Mouse (Mus musculus): Measurements from ENCODE around the gene Mvb12b. TPM values are rescaled to one million over a fixed set of nuclear protein-coding genes. Genes with fewer than 3 reads are reported as not detected.

Gene Mvb12b
- polyA plus RNA-seq, 1 experiment from 2014 or later = 55.6 TPM

DNA sequence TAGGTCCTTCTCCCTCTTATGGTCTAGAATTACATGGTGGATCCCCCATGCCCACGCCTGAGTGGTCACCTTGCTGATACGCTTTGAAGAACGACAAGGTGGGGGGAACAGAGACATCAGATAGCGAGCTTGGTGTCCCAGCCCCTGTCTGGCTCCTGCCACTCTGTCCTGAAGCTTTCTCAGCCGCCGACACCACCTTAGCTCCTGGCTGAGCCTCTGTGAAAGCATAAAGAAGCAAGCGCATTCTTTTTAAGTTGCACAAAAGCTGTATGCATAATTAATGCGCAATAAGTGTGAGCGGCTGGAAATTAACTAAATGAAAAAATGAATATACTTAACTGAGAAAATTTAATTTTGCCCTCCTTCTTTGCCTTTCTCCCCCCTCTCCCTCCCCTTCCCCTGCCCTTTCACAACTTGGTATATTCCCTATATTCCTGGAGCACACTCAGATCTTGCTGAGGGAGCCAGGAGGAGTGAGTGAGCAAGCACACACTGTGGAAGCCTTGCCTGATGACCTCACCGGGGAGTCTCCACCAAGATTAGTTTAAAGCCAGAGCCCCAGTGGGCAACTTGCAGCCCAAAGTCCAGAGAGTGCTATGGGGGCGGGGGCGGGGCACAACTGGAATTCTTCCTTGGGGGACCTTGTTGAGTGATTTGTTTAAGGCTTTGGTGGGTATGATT, 174.0 kb downstream of the Mvb12b start:
- peaks cover 42% of the 10 kb centered on the region for H3K27me3 ChIP-seq

DNA sequence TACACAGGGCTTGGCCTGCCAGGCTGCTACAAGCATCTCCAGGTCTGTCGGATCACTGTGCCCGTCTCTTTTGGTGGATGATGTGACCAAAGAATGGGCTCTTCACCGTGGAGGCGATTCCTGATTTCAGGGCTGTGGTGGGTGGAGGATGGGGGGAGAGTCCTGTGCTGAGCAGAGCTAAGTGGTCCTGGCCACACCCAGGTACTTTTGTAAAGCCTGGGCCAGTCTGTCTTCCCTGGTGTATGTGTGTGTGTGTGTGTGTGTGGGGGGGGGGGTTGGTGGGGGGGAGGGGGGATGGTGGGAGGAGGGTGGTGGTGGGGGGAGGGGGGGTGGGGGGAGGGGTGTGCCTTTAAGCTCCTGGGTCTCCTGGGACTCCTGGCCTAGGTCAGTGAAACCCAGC, 174.9 kb downstream of the Mvb12b start:
- H3K36me3 ChIP-seq = no peaks in the 10 kb centered on the region
- no peak overlapping the region for H3K4me3 ChIP-seq

More for the DNA sequence above, 174.0 kb downstream of the Mvb12b start:
- Histone ChIP-seq H3K9me3 (no peaks in the 10 kb centered on the region), H3K27ac (replicated peaks) (peak overlapping the region; percentile 54), H3K36me3 (no peaks in the 10 kb centered on the region), H3K4me1 (peaks cover 57% of the 10 kb centered on the region), H3K4me3 (no peak overlapping the region; the same call in 1 of the 2 replicates), H3K9ac (replicated peaks) (no peak overlapping the region; the same call in 1 of the 2 replicates), H3K4me2 (replicated peaks) (peak overlapping the region; percentile 38)
- WGBS = 20% methylated on average over 12 of the region's 12 CpGs
- peak; percentile 64 for ATAC-seq (ENCODE audit: low FRiP score, low read depth)

DNA sequence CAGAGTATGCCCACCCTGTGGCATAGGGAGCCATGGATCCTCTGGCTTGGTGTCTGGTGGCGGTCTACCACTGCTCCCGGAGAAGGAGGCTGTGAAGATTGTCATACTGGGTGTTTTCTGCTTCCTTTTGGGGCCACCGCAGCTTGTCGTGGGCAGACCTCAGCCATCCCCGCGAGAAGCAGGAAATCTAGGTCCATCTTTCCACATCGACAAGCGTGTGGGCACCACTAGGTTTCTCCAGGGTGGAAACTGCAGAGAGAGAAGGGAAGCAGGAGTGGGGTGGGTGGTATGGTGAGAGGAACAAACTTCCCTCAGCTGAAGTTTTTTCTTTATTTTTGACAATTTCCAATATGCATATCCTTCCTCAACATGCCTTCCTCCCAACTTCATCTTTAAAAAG, 178.9 kb downstream of the Mvb12b start:
- Histone ChIP-seq H3K27me3 (peaks cover 55% of the 10 kb centered on the region), H3K27ac (replicated peaks) (no peak overlapping the region), H3K4me2 (replicated peaks) (no peak overlapping the region), H3K4me3 (no peak overlapping the region), H3K4me1 (peaks cover 46% of the 10 kb centered on the region), H3K9ac (replicated peaks) (no peak overlapping the region), H3K9me3 (no peaks in the 10 kb centered on the region), H3K36me3 (no peaks in the 10 kb centered on the region)
- WGBS = 91% methylated on average over 8 of the region's 8 CpGs
- ATAC-seq (ENCODE audit: low FRiP score, low read depth) = no peak

More for the DNA sequence above, 174.9 kb downstream of the Mvb12b start:
- 11% methylated on average over 4 of the region's 4 CpGs for WGBS
- H3K4me1 ChIP-seq = peaks cover 55% of the 10 kb centered on the region
- H3K27me3 ChIP-seq = peaks cover 42% of the 10 kb centered on the region
- ATAC-seq (ENCODE audit: low FRiP score, low read depth) = no peak
- H3K27ac ChIP-seq (replicated peaks) = peak overlapping the region; percentile 54
- 0 out of 2 replicates have a peak overlapping the region, but pooled peaks have one; percentile 38 for H3K4me2 ChIP-seq (replicated peaks)
- H3K9me3 ChIP-seq = no peaks in the 10 kb centered on the region
- H3K9ac ChIP-seq (replicated peaks) = no peak overlapping the region

DNA sequence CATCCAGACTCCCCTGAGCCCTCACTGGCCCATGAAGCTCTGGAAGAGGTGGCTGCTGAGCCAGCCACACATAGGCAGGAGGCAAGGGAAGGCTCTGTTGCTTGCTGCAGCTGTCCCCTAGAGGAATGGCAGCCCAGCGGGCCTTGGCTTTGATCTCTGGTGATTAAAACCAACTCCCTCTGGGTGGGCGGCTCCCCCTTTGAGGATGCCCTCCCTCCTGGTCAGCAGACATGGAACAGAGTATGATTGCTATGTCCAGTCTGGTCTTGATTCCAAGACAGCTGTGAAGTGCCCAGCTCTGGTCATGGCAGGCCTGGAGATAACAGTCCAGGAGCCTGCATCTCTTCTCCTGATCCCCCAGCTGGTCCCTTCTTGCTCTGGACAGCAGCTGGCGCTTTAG, 179.7 kb downstream of the Mvb12b start:
- Histone ChIP-seq H3K9me3 (no peaks in the 10 kb centered on the region), H3K4me3 (no peak overlapping the region), H3K9ac (replicated peaks) (no peak overlapping the region), H3K4me2 (replicated peaks) (no peak overlapping the region), H3K27me3 (peaks cover 62% of the 10 kb centered on the region), H3K27ac (replicated peaks) (no peak overlapping the region), H3K4me1 (peaks cover 41% of the 10 kb centered on the region), H3K36me3 (no peaks in the 10 kb centered on the region)
- 27% methylated on average over 3 of the region's 3 CpGs for WGBS
- ATAC-seq (ENCODE audit: low FRiP score, low read depth) = no peak

DNA sequence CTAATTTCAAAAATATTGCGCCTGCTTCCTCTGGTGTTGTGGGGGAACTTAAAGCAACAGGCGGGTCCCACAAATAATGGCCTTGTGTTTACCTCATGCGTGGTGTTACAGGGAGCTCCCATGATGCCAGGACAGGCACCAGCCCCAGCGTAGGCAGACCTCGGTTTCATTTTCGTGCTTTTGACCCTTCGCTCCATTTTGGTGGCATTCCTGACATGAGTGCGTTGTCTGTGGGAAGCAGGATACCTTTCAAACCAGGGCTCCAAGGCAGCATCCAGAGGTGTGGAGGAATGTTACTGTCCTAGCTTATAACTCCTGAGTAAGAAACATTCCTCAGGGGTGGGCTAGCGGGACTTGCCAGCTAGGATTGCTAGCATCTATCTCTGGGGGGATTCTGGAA, 181.3 kb downstream of the Mvb12b start:
- Histone ChIP-seq H3K27me3 (peaks cover 65% of the 10 kb centered on the region), H3K9me3 (no peaks in the 10 kb centered on the region), H3K36me3 (no peaks in the 10 kb centered on the region), H3K9ac (replicated peaks) (no peak overlapping the region), H3K4me2 (replicated peaks) (no peak overlapping the region), H3K27ac (replicated peaks) (no peak overlapping the region), H3K4me3 (no peak overlapping the region), H3K4me1 (peaks cover 48% of the 10 kb centered on the region)
- no peak for ATAC-seq (ENCODE audit: low FRiP score, low read depth)
- WGBS = 71% methylated on average over 9 of the region's 9 CpGs

DNA sequence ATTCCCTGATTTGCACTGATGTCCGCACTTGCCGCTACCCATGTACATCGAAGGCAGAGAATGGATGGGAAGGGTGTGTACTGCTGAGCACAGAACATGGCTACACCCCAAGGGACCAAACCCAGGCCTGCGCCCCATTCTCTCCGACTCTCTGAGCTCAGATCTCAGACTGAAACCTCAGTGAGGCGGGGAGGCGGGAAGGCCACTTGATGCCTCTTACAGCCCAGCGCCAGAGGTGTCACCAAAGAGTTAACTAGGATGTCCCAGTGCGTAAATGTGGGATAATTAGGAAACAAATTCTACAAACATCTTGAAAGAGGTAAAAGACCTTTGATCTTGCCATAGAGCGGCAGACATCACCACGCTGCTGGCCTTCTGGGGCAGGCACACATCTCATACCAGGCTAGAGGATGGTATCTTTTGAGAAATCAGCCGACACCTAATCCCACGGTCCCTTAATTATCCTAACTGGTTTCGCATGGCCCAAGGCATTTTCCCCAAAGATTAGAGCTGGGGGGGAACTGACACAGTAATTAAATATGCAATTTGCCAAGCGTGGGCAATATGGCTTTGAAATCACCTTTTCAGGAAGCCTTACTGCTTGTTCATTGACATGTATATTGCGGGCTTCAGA, 181.9 kb downstream of the Mvb12b start:
- H3K27ac ChIP-seq (replicated peaks) = no peak overlapping the region
- no peaks in the 10 kb centered on the region for H3K9me3 ChIP-seq
- no peak overlapping the region for H3K4me2 ChIP-seq (replicated peaks)
- 35% methylated on average over 16 of the region's 16 CpGs for WGBS
- peaks cover 64% of the 10 kb centered on the region for H3K27me3 ChIP-seq
- H3K4me1 ChIP-seq = peaks cover 54% of the 10 kb centered on the region
- no peak overlapping the region for H3K4me3 ChIP-seq
- H3K36me3 ChIP-seq = no peaks in the 10 kb centered on the region
- ATAC-seq (ENCODE audit: low FRiP score, low read depth) = no peak
- H3K9ac ChIP-seq (replicated peaks) = no peak overlapping the region

DNA sequence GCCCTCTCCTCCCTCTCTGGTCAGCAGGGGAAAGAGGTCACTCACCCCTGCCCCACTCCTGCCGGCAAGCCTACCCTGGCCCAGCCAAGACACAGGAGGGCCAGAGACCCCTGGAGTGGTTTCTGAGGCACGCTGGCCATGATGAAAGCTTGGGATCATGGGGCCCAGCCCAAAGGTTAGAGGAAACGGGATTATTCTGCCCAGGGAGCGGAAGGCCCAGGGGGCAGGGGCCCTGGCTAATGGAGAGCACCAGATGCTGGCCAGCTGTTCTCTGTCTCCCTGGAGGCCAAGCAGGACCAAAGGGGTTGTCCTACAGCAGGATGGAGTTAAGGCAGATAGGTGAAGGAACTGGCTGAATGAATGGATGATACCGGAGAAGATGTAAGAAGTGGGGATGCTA, 184.5 kb downstream of the Mvb12b start:
- H3K4me1 ChIP-seq = peaks cover 58% of the 10 kb centered on the region
- H3K4me3 ChIP-seq = no peak overlapping the region
- no peak overlapping the region for H3K27ac ChIP-seq (replicated peaks)
- H3K36me3 ChIP-seq = no peaks in the 10 kb centered on the region
- no peak overlapping the region for H3K9ac ChIP-seq (replicated peaks)
- ATAC-seq (ENCODE audit: low FRiP score, low read depth) = no peak
- no peak overlapping the region for H3K4me2 ChIP-seq (replicated peaks)
- H3K9me3 ChIP-seq = no peaks in the 10 kb centered on the region
- WGBS = 47% methylated on average over 5 of the region's 5 CpGs
- H3K27me3 ChIP-seq = peaks cover 53% of the 10 kb centered on the region

DNA sequence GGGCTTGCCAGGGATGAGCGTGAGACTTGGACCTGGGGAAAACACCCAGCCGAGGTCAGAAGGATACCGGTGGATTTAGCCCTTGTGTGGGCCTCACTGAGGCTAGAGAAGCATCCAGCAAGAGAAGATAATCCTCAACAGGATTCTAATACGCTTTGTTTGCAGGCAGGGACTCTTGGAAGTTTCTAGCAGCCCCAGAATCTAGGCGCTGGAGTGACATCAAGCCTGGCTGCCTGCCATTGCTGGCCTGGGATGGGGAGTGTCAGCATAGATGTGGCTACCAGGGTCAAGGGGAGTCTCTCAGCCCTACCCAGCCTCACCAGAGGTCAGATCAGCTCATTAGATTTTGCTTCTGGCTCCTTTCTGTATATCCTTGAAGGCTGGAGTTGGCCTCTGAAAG, 185.0 kb downstream of the Mvb12b start:
- no peak for ATAC-seq (ENCODE audit: low FRiP score, low read depth)
- no peaks in the 10 kb centered on the region for H3K36me3 ChIP-seq
- WGBS = 55% methylated on average over 5 of the region's 5 CpGs
- no peak overlapping the region for H3K4me2 ChIP-seq (replicated peaks)
- no peak overlapping the region for H3K9ac ChIP-seq (replicated peaks)
- 0 out of 2 replicates have a peak, but pooled peaks cover 1% of the 10 kb centered on the region for H3K9me3 ChIP-seq
- H3K4me1 ChIP-seq = peaks cover 52% of the 10 kb centered on the region
- no peak overlapping the region for H3K4me3 ChIP-seq
- peaks cover 49% of the 10 kb centered on the region for H3K27me3 ChIP-seq
- H3K27ac ChIP-seq (replicated peaks) = no peak overlapping the region

DNA sequence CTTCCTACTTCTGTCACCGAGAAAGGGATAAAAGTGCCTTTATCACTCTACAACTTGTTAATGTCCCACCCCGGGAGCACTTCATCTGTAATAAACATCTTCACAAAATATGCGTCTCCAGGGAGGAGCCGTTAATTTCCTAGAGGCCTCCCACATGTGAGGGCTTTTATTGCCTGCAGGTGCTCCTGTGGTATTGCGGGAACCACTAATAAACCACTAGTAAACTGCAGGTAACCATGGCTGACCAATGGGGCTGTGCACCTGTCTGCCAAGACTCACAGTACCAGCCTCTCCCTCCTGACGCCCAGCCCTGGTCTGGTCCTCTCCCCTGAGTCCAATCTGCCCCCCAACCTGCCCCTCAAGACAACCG, 186.3 kb downstream of the Mvb12b start:
- no peak for ATAC-seq (ENCODE audit: low FRiP score, low read depth)

DNA sequence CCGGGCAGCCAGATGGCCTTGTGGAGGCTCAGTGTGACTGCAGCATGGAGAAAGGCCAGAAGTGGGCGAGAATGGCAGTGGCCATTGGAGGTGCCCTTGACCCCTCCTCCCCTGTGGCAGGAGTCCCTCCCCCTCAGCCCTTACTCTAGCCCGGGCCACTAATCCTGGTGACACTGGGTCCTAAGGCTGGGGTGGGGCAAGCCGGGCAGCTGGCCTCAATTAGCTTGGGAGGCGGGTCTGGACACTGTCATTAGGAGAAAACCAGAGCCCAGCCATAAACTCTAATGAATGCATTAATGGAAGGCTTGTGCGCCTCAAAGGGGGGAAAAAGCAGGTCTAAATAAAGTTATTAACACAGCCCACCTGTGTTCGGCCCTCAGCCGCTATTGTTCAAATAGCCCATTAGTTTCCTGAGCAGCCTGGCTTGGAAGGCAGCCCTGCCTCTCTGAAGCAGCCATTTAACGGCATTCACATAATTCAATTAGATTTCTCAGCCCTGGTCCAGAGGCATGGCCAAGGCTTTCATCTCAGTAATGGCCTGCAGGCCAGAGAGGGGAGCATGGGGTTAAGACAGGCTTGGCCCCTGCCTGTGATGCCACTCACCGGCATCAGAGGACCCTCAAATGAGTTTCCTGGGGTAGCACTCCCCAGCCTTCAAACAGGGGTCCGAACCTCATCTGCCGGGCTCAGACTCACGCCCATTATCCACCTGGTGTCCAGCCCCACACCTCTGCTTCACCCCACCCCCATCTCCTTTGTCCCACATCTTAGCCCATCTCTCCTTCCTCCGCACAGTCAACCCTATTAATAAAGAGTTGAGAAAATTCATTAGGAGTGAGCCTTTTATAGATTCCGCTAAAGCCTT, 186.9 kb downstream of the Mvb12b start:
- no peak overlapping the region for H3K4me2 ChIP-seq (replicated peaks)
- peaks cover 36% of the 10 kb centered on the region for H3K4me1 ChIP-seq
- no peak overlapping the region for H3K9ac ChIP-seq (replicated peaks)
- H3K36me3 ChIP-seq = no peaks in the 10 kb centered on the region
- H3K27me3 ChIP-seq = peaks cover 34% of the 10 kb centered on the region
- ATAC-seq (ENCODE audit: low FRiP score, low read depth) = 0 out of 2 replicates have a peak, but pooled peaks have one; percentile 41
- H3K27ac ChIP-seq (replicated peaks) = no peak overlapping the region; the same call in 1 of the 2 replicates
- no peak overlapping the region for H3K4me3 ChIP-seq
- 46% methylated on average over 15 of the region's 15 CpGs for WGBS
- peaks cover 14% of the 10 kb centered on the region for H3K9me3 ChIP-seq

More for the DNA sequence above, 186.3 kb downstream of the Mvb12b start:
- Histone ChIP-seq H3K9me3 (peaks cover 14% of the 10 kb centered on the region), H3K4me2 (replicated peaks) (no peak overlapping the region), H3K9ac (replicated peaks) (no peak overlapping the region), H3K4me1 (peaks cover 42% of the 10 kb centered on the region), H3K36me3 (no peaks in the 10 kb centered on the region), H3K27me3 (peaks cover 39% of the 10 kb centered on the region), H3K27ac (replicated peaks) (no peak overlapping the region), H3K4me3 (no peak overlapping the region)
- WGBS = 62% methylated on average over 7 of the region's 7 CpGs

DNA sequence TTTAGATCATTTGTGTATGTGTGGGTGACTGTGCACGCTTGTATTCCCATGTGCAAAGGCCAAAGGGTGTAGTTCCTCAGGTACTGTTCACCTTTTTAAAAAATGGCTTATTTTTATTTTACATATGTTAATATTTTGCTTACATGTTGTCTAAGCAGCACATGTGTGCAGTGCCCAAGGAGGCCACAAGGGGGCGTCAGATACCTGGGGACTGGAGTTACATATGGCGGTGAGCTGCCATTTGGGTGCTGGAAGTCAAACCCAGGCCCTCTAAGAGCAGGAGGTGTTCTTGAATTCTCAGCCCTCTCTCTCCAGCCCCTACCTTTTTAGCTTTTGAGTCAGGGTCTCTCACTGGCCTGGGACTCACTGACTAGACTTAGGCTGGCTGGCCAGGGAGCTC, 188.8 kb downstream of the Mvb12b start:
- H3K4me1 ChIP-seq = peaks cover 30% of the 10 kb centered on the region
- WGBS = 62% methylated on average over 3 of the region's 3 CpGs
- H3K36me3 ChIP-seq = no peaks in the 10 kb centered on the region
- H3K9me3 ChIP-seq = peaks cover 14% of the 10 kb centered on the region
- no peak for ATAC-seq (ENCODE audit: low FRiP score, low read depth)
- no peak overlapping the region for H3K4me2 ChIP-seq (replicated peaks)
- H3K4me3 ChIP-seq = no peak overlapping the region
- H3K27me3 ChIP-seq = peaks cover 31% of the 10 kb centered on the region
- H3K27ac ChIP-seq (replicated peaks) = no peak overlapping the region
- no peak overlapping the region for H3K9ac ChIP-seq (replicated peaks)

DNA sequence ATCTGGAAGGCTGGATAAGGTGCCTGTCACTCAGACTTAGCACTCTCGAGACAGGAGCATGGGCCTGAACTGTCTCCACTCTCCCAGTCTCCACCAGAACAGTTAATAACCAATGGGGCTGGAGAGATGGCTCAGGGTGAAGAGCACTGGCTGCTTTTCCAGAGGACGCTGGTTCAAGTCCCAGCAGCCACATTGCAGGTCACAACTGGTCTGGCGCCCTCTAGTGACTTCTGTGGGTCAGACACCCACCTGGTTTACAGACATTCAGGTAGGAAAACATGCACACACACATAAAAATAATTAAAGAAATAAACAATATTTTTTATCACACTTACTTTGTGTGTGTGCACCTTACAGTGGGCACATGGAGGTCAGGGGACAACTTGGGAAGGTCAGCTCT, 191.3 kb downstream of the Mvb12b start:
- no peak for ATAC-seq (ENCODE audit: low FRiP score, low read depth)
- 72% methylated on average over 3 of the region's 3 CpGs for WGBS

More for the DNA sequence above, 191.3 kb downstream of the Mvb12b start:
- peaks cover 12% of the 10 kb centered on the region for H3K4me1 ChIP-seq
- H3K4me3 ChIP-seq = no peak overlapping the region
- H3K9me3 ChIP-seq = peaks cover 14% of the 10 kb centered on the region
- H3K27ac ChIP-seq (replicated peaks) = no peak overlapping the region
- H3K36me3 ChIP-seq = no peaks in the 10 kb centered on the region
- no peak overlapping the region for H3K9ac ChIP-seq (replicated peaks)
- H3K4me2 ChIP-seq (replicated peaks) = no peak overlapping the region
- peaks cover 15% of the 10 kb centered on the region for H3K27me3 ChIP-seq
